Mouse (Mus musculus) MEL (cell line): ENCODE results near the gene Dctd.

ENCODE experiments used
- CTCF ChIP-seq, 3 experiments: IDR thresholded peaks in 2 of 3; conservative IDR thresholded peaks in 1 of 3; 2 replicates each; pipeline ENCODE4 v1.5.1; 2011 to 2012; ENCODE audit warnings: low read length in 3 of 3, low read depth in 2 of 3, mild to moderate bottlenecking in 2 of 3, improper control_type of control experiment in 1 of 3, inconsistent platforms in 1 of 3, mixed read lengths in 1 of 3, moderate library complexity in 1 of 3; ENCODE audit not compliant: control insufficient read depth in 1 of 3, insufficient read depth in 1 of 3, poor library complexity in 1 of 3, severe bottlenecking in 1 of 3
- MAX ChIP-seq: IDR thresholded peaks from 2 replicates; pipeline ENCODE4 v1.6.1; 2011; ENCODE audit warnings: low read length, improper control_type of control experiment
- USF2 ChIP-seq, 2 experiments: IDR thresholded peaks; 2 replicates each; pipeline ENCODE4 v1.6.1; 2011 to 2012; ENCODE audit warnings: improper control_type of control experiment in 2 of 2, low read length in 2 of 2, borderline replicate concordance in 1 of 2, inconsistent platforms in 1 of 2, low read depth in 1 of 2, mild to moderate bottlenecking in 1 of 2; ENCODE audit not compliant: insufficient read depth in 1 of 2
- ZMIZ1 ChIP-seq: IDR thresholded peaks from 2 replicates; pipeline ENCODE4 v1.6.1; 2012; ENCODE audit warnings: low read depth, mild to moderate bottlenecking, inconsistent platforms, low read length, improper control_type of control experiment, moderate library complexity

GRCm38 (mm10) chr8:48126954-48127353, 28.1 kb downstream of the Dctd start:
- TF ChIP-seq CTCF (IDR thresholded peaks at IDR 0.05 in 2 of 3, conservative IDR thresholded peaks at IDR 0.05 in 1 of 3; ENCODE audit: control insufficient read depth in 1 of 3, insufficient read depth in 1 of 3, low read depth in 2 of 3, low read length in 3 of 3, poor library complexity in 1 of 3, severe bottlenecking in 1 of 3) = no peak
- TF ChIP-seq MAX = no peak
- no peak for TF ChIP-seq ZMIZ1
- TF ChIP-seq USF2 (IDR thresholded peaks at IDR 0.05; ENCODE audit: borderline replicate concordance in 1 of 2, insufficient read depth in 1 of 2, low read depth in 1 of 2, low read length in 2 of 2) = no peak
